Mouse (Mus musculus): ENCODE measurements around the gene Col1a2. TPM values are rescaled to one million over a fixed set of nuclear protein-coding genes. Genes with fewer than 3 reads are reported as not detected.

Gene Col1a2
- total RNA-seq (2015; ENCODE audit: low replicate concordance) (2.9 and 5.0 TPM in 2 replicates), total RNA-seq (2017; ENCODE audit: low replicate concordance) (2.5 and 3.0 TPM in 2 replicates)

GRCm38 (mm10) chr6:4504603-4505131 is at the start of gene Col1a2:
Col1a2 (plus strand) TSS chr6:4504814.
- ATAC-seq (replicated peaks; ENCODE audit: low FRiP score, poor library complexity, severe bottlenecking): no peak

- no peak for ATAC-seq (replicated peaks; ENCODE audit: low FRiP score, poor library complexity, severe bottlenecking)
Observed at GRCm38 (mm10) chr6:4455518-4455917, 49.1 kb upstream of the Col1a2 start.

GRCm38 (mm10) chr6:4455961-4456617 is 48.5 kb upstream of the Col1a2 start:
- ATAC-seq (replicated peaks; ENCODE audit: low FRiP score, poor library complexity, severe bottlenecking): no peak

GRCm38 (mm10) chr6:4456691-4457447 is 47.7 kb upstream of the Col1a2 start:
- no peak for ATAC-seq (replicated peaks; ENCODE audit: low FRiP score, poor library complexity, severe bottlenecking)

- no peak for ATAC-seq (replicated peaks; ENCODE audit: low FRiP score, poor library complexity, severe bottlenecking)
Observed at GRCm38 (mm10) chr6:4457555-4457996, 47.0 kb upstream of the Col1a2 start.

GRCm38 (mm10) chr6:4465320-4465719 is 39.3 kb upstream of the Col1a2 start:
- no peak for ATAC-seq (replicated peaks; ENCODE audit: low FRiP score, poor library complexity, severe bottlenecking)

GRCm38 (mm10) chr6:4483577-4483936 is 21.1 kb upstream of the Col1a2 start:
- ATAC-seq (replicated peaks; ENCODE audit: low FRiP score, poor library complexity, severe bottlenecking): no peak

GRCm38 (mm10) chr6:4483937-4484601 is 20.5 kb upstream of the Col1a2 start:
- no peak for ATAC-seq (replicated peaks; ENCODE audit: low FRiP score, poor library complexity, severe bottlenecking)

GRCm38 (mm10) chr6:4488349-4488748 is 16.3 kb upstream of the Col1a2 start:
- no peak for ATAC-seq (replicated peaks; ENCODE audit: low FRiP score, poor library complexity, severe bottlenecking)

GRCm38 (mm10) chr6:4488966-4489365 is 15.6 kb upstream of the Col1a2 start:
- ATAC-seq (replicated peaks; ENCODE audit: low FRiP score, poor library complexity, severe bottlenecking): no peak

GRCm38 (mm10) chr6:4489366-4490245 is 15.0 kb upstream of the Col1a2 start:
- no peak for ATAC-seq (replicated peaks; ENCODE audit: low FRiP score, poor library complexity, severe bottlenecking)

- ATAC-seq (replicated peaks; ENCODE audit: low FRiP score, poor library complexity, severe bottlenecking): no peak
Observed at GRCm38 (mm10) chr6:4493666-4494065, 10.9 kb upstream of the Col1a2 start.

GRCm38 (mm10) chr6:4496428-4496827 is 8.2 kb upstream of the Col1a2 start:
- no peak for ATAC-seq (replicated peaks; ENCODE audit: low FRiP score, poor library complexity, severe bottlenecking)

- ATAC-seq (replicated peaks; ENCODE audit: low FRiP score, poor library complexity, severe bottlenecking): no peak
Observed at GRCm38 (mm10) chr6:4503106-4503505, 1.5 kb upstream of the Col1a2 start.

- ATAC-seq (replicated peaks; ENCODE audit: low FRiP score, poor library complexity, severe bottlenecking): no peak
Observed at GRCm38 (mm10) chr6:4505158-4505997, 764 bp downstream of the Col1a2 start.

- ATAC-seq (replicated peaks; ENCODE audit: low FRiP score, poor library complexity, severe bottlenecking): no peak
Observed at GRCm38 (mm10) chr6:4506106-4506505, 1.5 kb downstream of the Col1a2 start.

GRCm38 (mm10) chr6:4506791-4507190 is 2.2 kb downstream of the Col1a2 start:
- no peak for ATAC-seq (replicated peaks; ENCODE audit: low FRiP score, poor library complexity, severe bottlenecking)

- ATAC-seq (replicated peaks; ENCODE audit: low FRiP score, poor library complexity, severe bottlenecking): no peak
Observed at GRCm38 (mm10) chr6:4507323-4507722, 2.7 kb downstream of the Col1a2 start.

- ATAC-seq (replicated peaks; ENCODE audit: low FRiP score, poor library complexity, severe bottlenecking): no peak
Observed at GRCm38 (mm10) chr6:4508279-4508678, 3.7 kb downstream of the Col1a2 start.

Measured in erythroid progenitor cell, adult 5-6 weeks (primary cell).